Mouse (Mus musculus) heart, embryonic 16.5 days (tissue): Measurements from ENCODE around the gene Tomm40. TPM values are rescaled to one million over a fixed set of nuclear protein-coding genes. Genes with fewer than 3 reads are reported as not detected.
"Not testable (repeated sequence)": the region's sequence is repeated elsewhere in the genome, so short reads cannot be mapped to it uniquely, and the experiment has no call there.

Experiments
- ATAC-seq: fragments of 200-750 bp; cut with Nextera tagmentation; replicated peaks from 2 replicates; pipeline ENCODE4 v1.8.0; 2017; ENCODE audit warnings: moderate number of reproducible peaks; ENCODE audit not compliant: insufficient read depth, low FRiP score; ENCODE audit errors: extremely low read depth
- H3K27ac ChIP-seq: fragments of 300-500 bp; sonication (generic); 2 replicates; pipeline ENCODE4 v1.5.1; 2014; ENCODE audit warnings: mild to moderate bottlenecking, low read length, control low read depth, moderate library complexity
- H3K27me3 ChIP-seq: fragments of 300-500 bp; sonication (generic); 2 replicates; pipeline ENCODE4 v1.6.1; 2014; ENCODE audit warnings: low read length, mixed read lengths; ENCODE audit not compliant: control insufficient read depth, insufficient read depth
- H3K36me3 ChIP-seq: fragments of 300-500 bp; sonication (generic); 2 replicates; pipeline ENCODE4 v1.6.1; 2014; ENCODE audit not compliant: control insufficient read depth, insufficient read depth
- H3K4me1 ChIP-seq: fragments of 300-500 bp; sonication (generic); 2 replicates; pipeline ENCODE4 v1.6.1; 2014; ENCODE audit warnings: low read length, mixed read lengths; ENCODE audit not compliant: control insufficient read depth, insufficient read depth
- H3K4me2 ChIP-seq: fragments of 300-500 bp; sonication (generic); 2 replicates; pipeline ENCODE4 v1.6.1; 2014; ENCODE audit warnings: low read depth, mild to moderate bottlenecking, control low read depth, low read length
- H3K4me3 ChIP-seq: fragments of 300-500 bp; sonication (generic); 2 replicates; pipeline ENCODE4 v1.5.1; 2014; ENCODE audit warnings: mild to moderate bottlenecking, control low read depth, low read length
- H3K9ac ChIP-seq: fragments of 300-500 bp; sonication (generic); 2 replicates; pipeline ENCODE4 v1.6.1; 2014; ENCODE audit warnings: low read length, control low read depth
- H3K9me3 ChIP-seq: fragments of 300-500 bp; sonication (generic); replicated peaks from 2 replicates; pipeline ENCODE4 v1.6.1; 2016; ENCODE audit warnings: low read length; ENCODE audit not compliant: control insufficient read depth
- WGBS: fragments of 180-500 bp; shearing (Covaris S2); extraction: QIAGEN DNeasy Blood & Tissue Kit; methylation state at CpG from one replicate; pipeline ENCODE4 v1.1.7; 2014; 5-methylcytosine and 5-hydroxymethylcytosine counted together
- polyA plus RNA-seq: library from polyadenylated mRNA; unstranded; fragments of >200 nt; fragmentation: Nextera tagmentation; extraction: Ambion mirVana; gene quantifications from 2 replicates; pipeline ENCODE4 v1.2.1, GENCODE M21; 2015

Tomm40 gene
- polyA plus RNA-seq, 1 experiment from 2014 or later: 146 TPM

DNA sequence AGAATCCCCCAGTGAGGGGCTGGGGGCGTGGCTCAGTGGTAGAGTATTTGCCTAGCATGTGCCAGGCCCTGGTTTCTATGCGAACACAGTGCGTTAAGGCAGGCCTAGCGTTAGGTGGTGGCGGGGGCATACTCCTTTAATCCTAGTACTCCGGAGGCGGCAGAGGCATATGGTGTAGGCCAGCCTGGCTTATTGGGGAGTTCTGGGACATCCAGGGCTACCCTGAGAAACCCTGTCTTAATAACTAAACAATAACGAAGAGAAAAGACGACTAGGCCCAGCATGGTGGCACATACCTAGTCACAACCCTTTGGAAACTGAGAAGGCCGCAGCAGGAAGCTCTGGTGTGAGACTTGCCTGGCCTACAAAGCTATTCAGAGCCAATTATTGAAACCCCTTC, 27.1 kb downstream of the Tomm40 start:
- 90% methylated on average over 10 of the region's 10 CpGs for WGBS
- no peak overlapping the region for H3K4me3 ChIP-seq

DNA sequence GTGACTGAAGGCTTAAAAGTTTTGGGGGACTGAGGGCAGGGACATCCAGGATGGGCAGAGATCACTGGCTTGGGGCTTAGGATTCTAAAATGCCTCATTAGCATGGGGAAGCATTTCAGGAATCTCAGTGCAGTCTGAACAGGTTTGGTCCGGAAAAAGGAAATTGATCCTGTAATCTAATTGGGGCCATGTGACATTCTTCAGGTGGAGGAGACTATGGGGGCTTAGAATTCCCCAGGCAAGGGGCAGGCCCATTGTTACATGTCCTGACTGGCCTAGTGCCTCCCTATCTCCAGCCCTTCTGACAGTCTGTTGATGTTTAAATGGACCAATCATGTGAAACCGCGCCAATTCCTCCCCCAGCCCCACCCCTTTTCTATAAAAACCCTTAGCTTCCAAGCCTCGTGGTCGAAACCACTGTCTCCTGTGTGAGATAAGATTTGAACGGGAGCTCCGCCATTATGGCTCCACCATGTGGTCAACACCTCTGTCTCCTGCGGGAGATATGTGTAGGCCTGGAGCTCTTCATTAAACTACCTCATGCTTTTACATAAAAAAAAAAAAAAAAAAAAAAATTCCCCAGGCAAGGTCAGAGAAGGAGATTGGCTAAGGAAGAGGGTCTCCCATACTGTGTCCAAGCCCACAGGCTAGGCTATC, 28.2 kb downstream of the Tomm40 start:
- not testable (repeated sequence) for H3K9me3 ChIP-seq, H3K4me2 ChIP-seq, H3K4me1 ChIP-seq, H3K9ac ChIP-seq, H3K27ac ChIP-seq, H3K4me3 ChIP-seq, H3K36me3 ChIP-seq, H3K27me3 ChIP-seq, ATAC-seq
- 40% methylated on average over 8 of the region's 8 CpGs for WGBS

More for the DNA sequence above, 27.1 kb downstream of the Tomm40 start:
- H3K9me3 ChIP-seq: no peaks in the 10 kb centered on the region
- H3K4me1 ChIP-seq: peaks cover 5% of the 10 kb centered on the region
- H3K9ac ChIP-seq: no peak overlapping the region
- no peaks in the 10 kb centered on the region for H3K27me3 ChIP-seq
- H3K36me3 ChIP-seq: no peaks in the 10 kb centered on the region
- no peak overlapping the region for H3K27ac ChIP-seq
- no peak overlapping the region for H3K4me2 ChIP-seq
- ATAC-seq: no peak

GRCm38 (mm10) chr7:19686521-19686920, 28.7 kb downstream of the Tomm40 start:
- H3K9ac ChIP-seq: no peak overlapping the region
- H3K36me3 ChIP-seq: no peaks in the 10 kb centered on the region
- WGBS: 79% methylated on average over 6 of the region's 6 CpGs
- no peak for ATAC-seq
- no peak overlapping the region for H3K27ac ChIP-seq
- H3K4me2 ChIP-seq: no peak overlapping the region
- no peaks in the 10 kb centered on the region for H3K4me1 ChIP-seq
- no peak overlapping the region for H3K4me3 ChIP-seq
- no peaks in the 10 kb centered on the region for H3K9me3 ChIP-seq
- no peaks in the 10 kb centered on the region for H3K27me3 ChIP-seq

GRCm38 (mm10) chr7:19685374-19685773, 29.9 kb downstream of the Tomm40 start:
- Histone ChIP-seq H3K4me3 (no peak overlapping the region), H3K9me3 (no peaks in the 10 kb centered on the region), H3K27me3 (no peaks in the 10 kb centered on the region), H3K27ac (no peak overlapping the region), H3K4me1 (no peaks in the 10 kb centered on the region), H3K36me3 (no peaks in the 10 kb centered on the region), H3K4me2 (no peak overlapping the region), H3K9ac (no peak overlapping the region)
- WGBS: 53% methylated on average over 4 of the region's 4 CpGs
- ATAC-seq: no peak

DNA sequence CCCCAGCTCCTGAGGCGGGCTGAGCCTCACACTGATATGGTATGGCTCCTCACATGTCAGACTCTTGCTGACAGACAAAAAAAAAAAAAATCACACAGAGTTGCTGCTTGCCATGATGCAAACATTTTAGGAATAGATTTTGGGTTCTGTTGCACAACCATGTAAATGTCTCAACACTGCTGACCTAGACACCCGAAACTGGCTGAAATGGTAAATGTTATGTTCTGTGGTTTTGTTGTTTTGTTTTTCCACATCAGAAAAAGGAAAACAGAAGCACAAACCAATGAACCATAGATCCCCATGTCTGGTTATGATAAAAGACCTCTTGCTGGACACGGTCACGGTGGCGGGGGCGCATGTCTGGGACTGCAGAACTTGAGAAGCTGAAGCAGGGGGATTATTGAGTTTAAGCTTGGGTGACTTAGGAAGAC, 31.5 kb downstream of the Tomm40 start:
- Histone ChIP-seq H3K4me1 (no peaks in the 10 kb centered on the region), H3K9me3 (no peaks in the 10 kb centered on the region), H3K9ac (no peak overlapping the region), H3K4me2 (no peak overlapping the region), H3K36me3 (no peaks in the 10 kb centered on the region), H3K4me3 (no peak overlapping the region), H3K27me3 (no peaks in the 10 kb centered on the region), H3K27ac (no peak overlapping the region)
- 83% methylated on average over 6 of the region's 6 CpGs for WGBS
- no peak for ATAC-seq

GRCm38 (mm10) chr7:19682979-19683378, 32.3 kb downstream of the Tomm40 start:
- WGBS: 70% methylated on average over 3 of the region's 3 CpGs

DNA sequence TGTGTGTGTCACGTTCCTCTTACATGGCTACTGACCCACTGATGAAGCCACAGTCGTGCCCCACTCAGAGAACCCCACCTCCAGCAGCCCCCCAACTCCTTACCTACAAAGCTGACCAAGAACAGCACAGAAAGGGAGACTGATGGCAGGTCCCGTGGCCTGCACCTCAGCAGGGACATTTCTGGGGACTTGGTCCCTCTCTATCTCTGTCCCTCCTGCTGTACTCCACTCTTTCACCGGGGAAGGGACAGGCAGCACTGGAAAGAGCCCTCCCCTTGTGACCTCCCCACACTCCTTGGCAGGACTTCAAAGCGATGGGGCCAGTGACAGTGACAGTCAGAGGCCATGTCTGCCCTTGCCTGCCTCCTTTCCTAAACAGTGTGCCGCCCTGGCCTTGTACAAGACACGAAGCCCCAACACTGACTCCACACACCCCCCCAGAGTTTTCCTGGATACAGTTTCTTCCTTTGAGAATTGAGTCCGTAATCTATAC, 34.0 kb downstream of the Tomm40 start, which contains the start of the genes Gm44805 and Apoc4:
Gm44805 (minus strand) TSS at position 222 of the 493 bp plus-strand sequence.
Apoc4 (minus strand) TSS at position 278 of the 493 bp plus-strand sequence.
- H3K4me1 ChIP-seq: no peaks in the 10 kb centered on the region
- no peaks in the 10 kb centered on the region for H3K9me3 ChIP-seq
- H3K4me3 ChIP-seq: no peak within 1 kb of the TSS
- no peak within 1 kb of the TSS for H3K9ac ChIP-seq
- no peak within 1 kb of the TSS for H3K4me2 ChIP-seq
- no peaks in the 10 kb centered on the region for H3K36me3 ChIP-seq
- H3K27me3 ChIP-seq: no peaks in the 10 kb centered on the region
- WGBS: 49% methylated on average over 8 of the region's 8 CpGs
- no peak for ATAC-seq
- H3K27ac ChIP-seq: no peak within 1 kb of the TSS

More at GRCm38 (mm10) chr7:19682979-19683378, 32.3 kb downstream of the Tomm40 start:
- Histone ChIP-seq H3K27ac (no peak overlapping the region), H3K4me3 (no peak overlapping the region), H3K36me3 (no peaks in the 10 kb centered on the region), H3K9ac (no peak overlapping the region), H3K4me1 (no peaks in the 10 kb centered on the region), H3K9me3 (no peaks in the 10 kb centered on the region), H3K27me3 (no peaks in the 10 kb centered on the region), H3K4me2 (no peak overlapping the region)
- no peak for ATAC-seq

- Histone ChIP-seq H3K9ac (no peak overlapping the region), H3K4me3 (no peak overlapping the region), H3K36me3 (no peaks in the 10 kb centered on the region), H3K4me2 (no peak overlapping the region), H3K27me3 (no peaks in the 10 kb centered on the region), H3K9me3 (no peaks in the 10 kb centered on the region), H3K4me1 (no peaks in the 10 kb centered on the region), H3K27ac (no peak overlapping the region)
- no peak for ATAC-seq
- WGBS: 87% methylated on average over 2 of the region's 2 CpGs
These were observed 34.5 kb downstream of the Tomm40 start for GRCm38 (mm10) chr7:19680702-19681101.

GRCm38 (mm10) chr7:19678901-19679300, 36.3 kb downstream of the Tomm40 start:
- Histone ChIP-seq H3K9ac (no peak overlapping the region), H3K9me3 (no peaks in the 10 kb centered on the region), H3K4me2 (no peak overlapping the region), H3K4me3 (no peak overlapping the region), H3K4me1 (no peaks in the 10 kb centered on the region), H3K27ac (no peak overlapping the region), H3K27me3 (no peaks in the 10 kb centered on the region), H3K36me3 (no peaks in the 10 kb centered on the region)
- no peak for ATAC-seq
- WGBS: 84% methylated on average over 3 of the region's 3 CpGs
